Mouse (Mus musculus) erythroid progenitor cell, adult 5-6 weeks (primary cell): ENCODE measurements around the gene Fbxw7. TPM values are rescaled to one million over a fixed set of nuclear protein-coding genes. Genes with fewer than 3 reads are reported as not detected.

Source experiments
- ATAC-seq: replicated peaks from 2 replicates; pipeline ENCODE4 v1.8.0; 2016; ENCODE audit warnings: moderate number of reproducible peaks, mild to moderate bottlenecking, moderate TSS enrichment, inconsistent platforms; ENCODE audit not compliant: poor library complexity, low FRiP score, severe bottlenecking
- total RNA-seq, 2 experiments: library from RNA; stranded (forward) in 1 of 2; stranded (reverse) in 1 of 2; fragments of 150-400 nt in 1 of 2; fragments of 186-747, 209-891 nt in 1 of 2; gene quantifications; 2 replicates each; pipeline versions ENCODE4 v1.2.3 to v1.2.4; 2015 to 2017; ENCODE audit warnings: low replicate concordance in 2 of 2

The Fbxw7 gene
- total RNA-seq, 2 experiments from 2014 or later, result 9.6 to 18.0 TPM

DNA sequence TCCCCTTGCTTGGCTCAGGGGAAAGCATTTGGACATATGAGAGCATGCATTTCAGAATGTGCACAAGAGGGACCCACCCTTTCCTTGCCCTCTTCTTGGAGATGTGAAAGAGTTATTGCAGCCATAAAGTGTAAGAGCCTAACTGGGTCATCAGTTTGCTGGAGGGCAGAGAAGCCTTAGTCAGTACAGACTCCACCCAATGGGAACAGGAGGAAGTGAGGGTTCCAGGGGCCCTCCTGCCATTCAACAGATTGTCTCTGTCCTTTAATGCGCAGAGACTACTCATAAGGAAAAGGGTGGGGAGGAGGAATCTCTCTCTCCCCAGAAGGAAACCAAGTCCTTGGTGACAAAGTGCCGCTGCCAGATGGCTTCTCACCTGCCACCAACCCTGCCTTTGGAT lies 190.2 kb downstream of the Fbxw7 start:
- no peak for ATAC-seq

DNA sequence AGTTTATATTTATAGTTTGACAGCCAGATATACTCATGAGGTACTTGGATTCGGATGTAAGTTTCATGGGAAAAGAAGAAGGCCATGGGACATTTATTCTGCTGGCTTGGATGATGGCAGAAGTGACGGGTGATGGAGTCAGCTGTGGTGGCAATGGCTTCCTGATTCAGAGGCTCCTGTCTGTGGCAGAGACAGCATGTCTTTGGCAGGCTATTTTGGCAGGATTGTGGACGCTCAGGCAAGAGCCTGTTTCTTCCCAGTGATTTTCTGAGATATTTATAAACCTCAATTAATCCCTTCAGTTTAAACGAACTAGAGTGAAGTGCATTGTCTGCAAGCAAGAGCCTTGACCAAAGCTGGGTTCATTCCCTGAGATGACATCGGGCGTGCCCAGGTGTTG lies 197.8 kb downstream of the Fbxw7 start:
- no peak for ATAC-seq

DNA sequence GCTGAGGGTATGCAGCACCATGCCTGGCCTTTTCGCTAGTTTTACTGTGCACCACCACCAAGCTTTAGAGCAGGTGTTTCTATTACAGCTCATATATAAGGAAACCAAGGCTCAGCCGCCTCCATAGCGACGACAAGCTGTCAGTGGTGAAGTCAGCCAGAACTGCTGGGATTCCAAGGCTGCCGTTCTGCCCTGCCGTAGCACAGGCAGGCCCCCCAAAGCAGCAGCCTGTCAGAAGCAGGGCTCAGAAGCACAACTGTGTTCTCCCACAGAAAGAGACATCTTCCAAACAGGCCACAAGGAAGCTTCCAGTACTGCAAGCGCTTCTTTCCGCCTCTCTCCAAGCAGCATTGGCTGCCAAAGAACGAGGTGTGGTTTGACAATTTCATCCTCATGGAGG lies 200.6 kb downstream of the Fbxw7 start:
- no peak for ATAC-seq

DNA sequence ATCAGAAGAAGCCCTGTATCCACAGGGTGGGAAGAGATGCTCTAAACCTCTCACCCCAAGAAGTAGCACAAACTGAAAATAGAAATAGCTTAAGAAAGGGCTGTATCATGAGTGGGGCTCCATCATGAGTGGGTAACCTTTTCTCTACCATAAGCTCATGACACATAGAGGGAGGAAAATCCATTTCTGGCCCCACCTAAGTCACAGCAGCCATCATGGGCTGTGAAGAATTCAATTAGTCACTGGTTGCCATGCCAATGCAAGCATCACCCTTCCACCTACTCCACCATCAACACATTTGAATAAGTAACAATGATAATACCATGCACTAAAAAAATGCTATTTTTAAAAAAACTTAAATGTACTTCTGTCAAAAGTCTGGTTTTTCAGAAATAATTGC lies 205.1 kb downstream of the Fbxw7 start:
- no peak for ATAC-seq

DNA sequence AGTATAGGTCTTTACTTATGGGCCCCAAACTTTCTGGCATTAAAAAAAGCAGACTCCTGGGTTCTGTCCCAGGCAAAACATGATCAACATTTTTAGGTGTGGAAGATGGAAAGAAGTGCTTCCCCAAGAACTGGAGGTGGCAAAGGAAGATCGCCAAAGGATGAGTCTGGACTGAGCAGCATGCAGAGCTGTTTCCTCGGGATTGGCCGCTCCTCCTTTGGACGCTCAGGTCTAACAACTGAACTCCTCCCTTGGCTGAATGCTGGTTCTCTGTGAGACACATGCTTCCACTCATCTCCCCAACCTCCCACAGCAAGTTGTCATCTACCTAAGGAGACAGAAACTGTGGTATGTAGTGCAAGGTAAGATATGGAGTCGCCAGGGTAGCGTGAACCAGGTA lies 206.7 kb downstream of the Fbxw7 start:
- no peak for ATAC-seq

DNA sequence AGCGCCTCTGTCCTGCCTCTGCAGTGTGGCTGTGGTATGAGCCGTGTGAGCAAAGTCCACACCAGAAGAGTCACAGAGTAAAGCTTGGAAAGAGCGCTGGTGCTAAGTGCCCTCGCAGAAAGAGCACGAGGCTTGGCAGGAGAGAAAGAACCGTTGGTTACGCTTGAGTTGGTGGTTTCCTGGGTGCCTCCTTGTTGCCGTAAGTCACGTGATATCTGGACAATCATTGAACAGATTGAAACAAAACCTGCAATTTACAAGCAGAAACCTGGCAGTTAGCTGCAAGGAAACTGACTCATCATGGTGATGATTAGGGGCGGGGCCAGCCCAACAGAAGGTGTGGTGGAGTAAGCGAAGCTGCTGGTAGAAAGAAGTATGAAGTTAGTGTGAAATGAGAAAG lies 207.7 kb downstream of the Fbxw7 start:
- ATAC-seq, result no peak

DNA sequence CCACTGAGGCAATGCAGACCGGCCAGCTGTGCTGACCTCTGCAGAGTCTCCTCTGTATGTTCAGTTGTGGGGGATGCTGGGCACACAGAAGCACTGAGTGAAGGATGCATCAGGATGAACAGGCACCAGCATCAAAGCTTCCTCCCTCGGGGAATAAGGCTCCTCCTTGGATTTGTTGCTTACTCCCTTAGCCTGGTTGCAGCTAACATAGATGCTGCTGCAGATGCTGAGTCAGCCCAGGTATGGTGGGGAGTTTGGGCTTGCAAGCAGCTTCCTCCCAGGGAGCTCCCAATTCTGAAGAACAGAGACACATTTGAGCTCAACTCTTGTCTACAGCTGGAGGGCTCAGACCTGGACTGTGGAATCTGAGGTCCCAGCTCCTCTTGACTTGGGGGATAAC lies 209.2 kb downstream of the Fbxw7 start:
- no peak for ATAC-seq

DNA sequence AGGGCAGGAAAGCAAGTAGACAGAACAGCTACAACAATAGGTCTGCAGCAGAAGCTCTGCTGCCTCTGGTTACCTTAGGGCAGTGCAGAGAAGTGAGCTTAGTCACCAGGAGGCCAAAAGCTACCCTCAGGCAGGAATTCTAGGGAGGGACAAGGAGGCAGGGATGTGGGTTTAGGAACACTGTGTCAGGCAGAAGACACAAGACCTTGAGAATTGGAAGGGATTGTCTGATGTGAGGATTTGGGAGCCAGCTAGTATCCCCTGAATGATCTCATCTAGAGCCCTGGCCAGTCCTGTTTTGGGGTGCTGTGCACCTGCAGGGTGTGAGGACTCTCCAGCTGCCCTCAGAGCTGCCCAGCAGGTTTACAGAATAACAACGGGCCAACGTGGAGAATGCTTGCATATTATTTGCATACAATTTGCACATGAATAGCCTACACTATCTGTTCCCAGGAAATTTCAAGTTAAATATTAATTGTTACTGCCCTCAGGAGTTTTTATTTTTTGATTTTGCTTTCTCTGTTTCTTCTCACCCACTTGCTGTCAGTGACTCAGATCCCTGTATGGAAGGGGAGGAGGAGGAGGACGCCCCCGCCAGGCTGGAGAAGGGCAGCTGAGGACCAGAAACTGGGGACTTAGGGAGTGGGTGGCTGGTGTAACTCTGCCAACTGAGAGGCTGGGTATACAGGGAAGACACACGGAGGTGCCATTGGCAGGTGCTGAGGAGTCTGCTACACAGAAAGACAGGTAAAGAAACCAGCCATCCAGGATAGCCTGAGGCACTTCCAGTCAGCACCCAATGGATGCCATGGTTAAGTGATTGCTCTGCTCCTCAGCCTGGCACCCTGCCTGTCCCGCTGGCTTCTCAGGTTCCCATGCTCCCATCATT lies 210.0 kb downstream of the Fbxw7 start:
- ATAC-seq, result no peak

Other genes with a start within 250 kb of the Fbxw7 start
- 4.2 and 5.8 TPM in 2 replicates for gene Arfip1, start 232.6 kb upstream of the Fbxw7 start, total RNA-seq (2015; ENCODE audit: low replicate concordance)
- gene Arfip1, start 232.6 kb upstream of the Fbxw7 start, total RNA-seq (2017; ENCODE audit: low replicate concordance), result 3.4 and 4.0 TPM in 2 replicates
- gene Tigd4, start 221.7 kb upstream of the Fbxw7 start, total RNA-seq (2015; ENCODE audit: low replicate concordance), result not detected in 2 replicates
- not detected in 2 replicates for gene Tigd4, start 221.7 kb upstream of the Fbxw7 start, total RNA-seq (2017; ENCODE audit: low replicate concordance)
- gene Tmem154, start 149.1 kb upstream of the Fbxw7 start, total RNA-seq (2015; ENCODE audit: low replicate concordance), result 9.2 and 13.7 TPM in 2 replicates
- gene Tmem154, start 149.1 kb upstream of the Fbxw7 start, total RNA-seq (2017; ENCODE audit: low replicate concordance), result 2.3 and 4.4 TPM in 2 replicates